Mouse (Mus musculus): ENCODE measurements around the gene Zdhhc9. TPM values are rescaled to one million over a fixed set of nuclear protein-coding genes. Genes with fewer than 3 reads are reported as not detected.
A peak's percentile ranks its signal among the peaks of the same experiment; 100 is the strongest.
"Not testable (repeated sequence)": the region's sequence is repeated elsewhere in the genome, so short reads cannot be mapped to it uniquely, and the experiment has no call there.

Gene Zdhhc9
- 8.2 and 8.3 TPM in 2 replicates for polyA plus RNA-seq (2015; fragmentation: Nextera tagmentation; extraction: Ambion mirVana)

GRCm38 (mm10) chrX:48208519-48209185, at the start of gene Zdhhc9:
Gene Zdhhc9 (minus strand): TSS chrX:48208878.
- 12% methylated on average over 33 of the region's 34 CpGs for WGBS
- H3K9ac ChIP-seq (ENCODE audit: low read depth, low read length): peak within 1 kb of the TSS; percentile 77

GRCm38 (mm10) chrX:48257011-48257410, 48.3 kb upstream of the Zdhhc9 start:
- peak overlapping the region; percentile 60 for H3K9ac ChIP-seq (ENCODE audit: low read depth, low read length)
- H3K4me1 ChIP-seq (ENCODE audit: control insufficient read depth, insufficient read depth, low read length): no peaks in the 10 kb centered on the region
- no peaks in the 10 kb centered on the region for H3K27me3 ChIP-seq (replicated peaks; ENCODE audit: control insufficient read depth, insufficient read depth, low read length)
- peak overlapping the region; percentile 59 for H3K4me3 ChIP-seq (ENCODE audit: low read length)
- H3K4me2 ChIP-seq (ENCODE audit: low read depth, low read length): peak overlapping the region; percentile 40
- no peaks in the 10 kb centered on the region for H3K36me3 ChIP-seq (ENCODE audit: control insufficient read depth, insufficient read depth, low read length)
- H3K9me3 ChIP-seq (ENCODE audit: control insufficient read depth, low read length): no peaks in the 10 kb centered on the region
- WGBS: 15% methylated on average over 16 of the region's 16 CpGs
- H3K27ac ChIP-seq (ENCODE audit: low read length): no peak overlapping the region
- ATAC-seq: no peak

More at GRCm38 (mm10) chrX:48208519-48209185, at the start of gene Zdhhc9:
- Histone ChIP-seq H3K27me3 (replicated peaks; ENCODE audit: control insufficient read depth, insufficient read depth, low read length) (no peaks in the 10 kb centered on the region), H3K4me1 (ENCODE audit: control insufficient read depth, insufficient read depth, low read length) (no peaks in the 10 kb centered on the region), H3K4me3 (ENCODE audit: low read length) (peak within 1 kb of the TSS; percentile 65), H3K9me3 (ENCODE audit: control insufficient read depth, low read length) (no peaks in the 10 kb centered on the region), H3K36me3 (ENCODE audit: control insufficient read depth, insufficient read depth, low read length) (no peaks in the 10 kb centered on the region), H3K4me2 (ENCODE audit: low read depth, low read length) (peak within 1 kb of the TSS; percentile 52), H3K27ac (ENCODE audit: low read length) (peak within 1 kb of the TSS; percentile 91)
- peak; percentile 97 for ATAC-seq

GRCm38 (mm10) chrX:48256468-48257007, 47.9 kb upstream of the Zdhhc9 start, which contains the start of gene Utp14a:
Gene Utp14a (plus strand): TSS chrX:48256862.
- no peaks in the 10 kb centered on the region for H3K9me3 ChIP-seq (ENCODE audit: control insufficient read depth, low read length)
- peak; percentile 100 for ATAC-seq
- H3K4me1 ChIP-seq (ENCODE audit: control insufficient read depth, insufficient read depth, low read length): no peaks in the 10 kb centered on the region
- H3K9ac ChIP-seq (ENCODE audit: low read depth, low read length): peak within 1 kb of the TSS; percentile 60
- WGBS: 6% methylated on average over 33 of the region's 33 CpGs
- H3K27me3 ChIP-seq (replicated peaks; ENCODE audit: control insufficient read depth, insufficient read depth, low read length): no peaks in the 10 kb centered on the region
- H3K27ac ChIP-seq (ENCODE audit: low read length): peak within 1 kb of the TSS; percentile 57
- H3K4me2 ChIP-seq (ENCODE audit: low read depth, low read length): peak within 1 kb of the TSS; percentile 58
- peak within 1 kb of the TSS; percentile 59 for H3K4me3 ChIP-seq (ENCODE audit: low read length)
- H3K36me3 ChIP-seq (ENCODE audit: control insufficient read depth, insufficient read depth, low read length): no peaks in the 10 kb centered on the region

- Histone ChIP-seq H3K4me3 (ENCODE audit: low read length) (peak overlapping the region; percentile 59), H3K27me3 (replicated peaks; ENCODE audit: control insufficient read depth, insufficient read depth, low read length) (no peaks in the 10 kb centered on the region), H3K4me1 (ENCODE audit: control insufficient read depth, insufficient read depth, low read length) (no peaks in the 10 kb centered on the region), H3K36me3 (ENCODE audit: control insufficient read depth, insufficient read depth, low read length) (no peaks in the 10 kb centered on the region), H3K27ac (ENCODE audit: low read length) (peak overlapping the region; percentile 57), H3K9me3 (ENCODE audit: control insufficient read depth, low read length) (no peaks in the 10 kb centered on the region), H3K4me2 (ENCODE audit: low read depth, low read length) (peak overlapping the region; percentile 58), H3K9ac (ENCODE audit: low read depth, low read length) (peak overlapping the region; percentile 58)
- ATAC-seq: peak; percentile 80
- 19% methylated on average over 18 of the region's 18 CpGs for WGBS
These were observed 47.3 kb upstream of the Zdhhc9 start for GRCm38 (mm10) chrX:48255830-48256428.

GRCm38 (mm10) chrX:48234417-48234816, 25.7 kb upstream of the Zdhhc9 start:
- H3K4me3 ChIP-seq (ENCODE audit: low read length): no peak overlapping the region
- no peak overlapping the region for H3K27ac ChIP-seq (ENCODE audit: low read length)
- H3K9ac ChIP-seq (ENCODE audit: low read depth, low read length): no peak overlapping the region
- H3K9me3 ChIP-seq (ENCODE audit: control insufficient read depth, low read length): no peaks in the 10 kb centered on the region
- 35% methylated on average over 7 of the region's 7 CpGs for WGBS
- H3K4me1 ChIP-seq (ENCODE audit: control insufficient read depth, insufficient read depth, low read length): no peaks in the 10 kb centered on the region
- H3K36me3 ChIP-seq (ENCODE audit: control insufficient read depth, insufficient read depth, low read length): no peaks in the 10 kb centered on the region
- ATAC-seq: peak; percentile 85
- H3K4me2 ChIP-seq (ENCODE audit: low read depth, low read length): 0 out of 2 replicates have a peak overlapping the region, but pooled peaks have one; percentile 9
- H3K27me3 ChIP-seq (replicated peaks; ENCODE audit: control insufficient read depth, insufficient read depth, low read length): no peaks in the 10 kb centered on the region

- Histone ChIP-seq H3K27ac (ENCODE audit: low read length) (no peak overlapping the region), H3K4me1 (ENCODE audit: control insufficient read depth, insufficient read depth, low read length) (no peaks in the 10 kb centered on the region), H3K36me3 (ENCODE audit: control insufficient read depth, insufficient read depth, low read length) (no peaks in the 10 kb centered on the region), H3K9me3 (ENCODE audit: control insufficient read depth, low read length) (no peaks in the 10 kb centered on the region), H3K9ac (ENCODE audit: low read depth, low read length) (no peak overlapping the region), H3K4me3 (ENCODE audit: low read length) (no peak overlapping the region), H3K27me3 (replicated peaks; ENCODE audit: control insufficient read depth, insufficient read depth, low read length) (0 out of 2 replicates have a peak, but pooled peaks cover under 1% of the 10 kb centered on the region), H3K4me2 (ENCODE audit: low read depth, low read length) (no peak overlapping the region)
- 80% methylated on average over 7 of the region's 7 CpGs for WGBS
- ATAC-seq: no peak
These were observed 17.5 kb upstream of the Zdhhc9 start for GRCm38 (mm10) chrX:48226225-48226624.

GRCm38 (mm10) chrX:48222706-48223105, 14.0 kb upstream of the Zdhhc9 start:
- no peaks in the 10 kb centered on the region for H3K4me1 ChIP-seq (ENCODE audit: control insufficient read depth, insufficient read depth, low read length)
- no peak overlapping the region for H3K27ac ChIP-seq (ENCODE audit: low read length)
- no peak overlapping the region for H3K9ac ChIP-seq (ENCODE audit: low read depth, low read length)
- H3K4me3 ChIP-seq (ENCODE audit: low read length): no peak overlapping the region
- 0 out of 2 replicates have a peak, but pooled peaks cover 2% of the 10 kb centered on the region for H3K27me3 ChIP-seq (replicated peaks; ENCODE audit: control insufficient read depth, insufficient read depth, low read length)
- H3K9me3 ChIP-seq (ENCODE audit: control insufficient read depth, low read length): no peaks in the 10 kb centered on the region
- ATAC-seq: no peak
- H3K4me2 ChIP-seq (ENCODE audit: low read depth, low read length): no peak overlapping the region
- H3K36me3 ChIP-seq (ENCODE audit: control insufficient read depth, insufficient read depth, low read length): no peaks in the 10 kb centered on the region
- WGBS: 82% methylated on average over 7 of the region's 7 CpGs

- no peak for ATAC-seq
- H3K9me3 ChIP-seq (ENCODE audit: control insufficient read depth, low read length): no peaks in the 10 kb centered on the region
- H3K9ac ChIP-seq (ENCODE audit: low read depth, low read length): no peak overlapping the region
- no peak overlapping the region for H3K4me2 ChIP-seq (ENCODE audit: low read depth, low read length)
- H3K27ac ChIP-seq (ENCODE audit: low read length): no peak overlapping the region
- H3K4me3 ChIP-seq (ENCODE audit: low read length): no peak overlapping the region
- H3K36me3 ChIP-seq (ENCODE audit: control insufficient read depth, insufficient read depth, low read length): no peaks in the 10 kb centered on the region
- H3K27me3 ChIP-seq (replicated peaks; ENCODE audit: control insufficient read depth, insufficient read depth, low read length): 0 out of 2 replicates have a peak, but pooled peaks cover 2% of the 10 kb centered on the region
- WGBS: 86% methylated on average over 5 of the region's 5 CpGs
- H3K4me1 ChIP-seq (ENCODE audit: control insufficient read depth, insufficient read depth, low read length): no peaks in the 10 kb centered on the region
These were observed 10.8 kb upstream of the Zdhhc9 start for GRCm38 (mm10) chrX:48219468-48219867.

GRCm38 (mm10) chrX:48209746-48210145, 1.1 kb upstream of the Zdhhc9 start:
- not testable (repeated sequence) for H3K9me3 ChIP-seq (ENCODE audit: control insufficient read depth, low read length); H3K27me3 ChIP-seq (replicated peaks; ENCODE audit: control insufficient read depth, insufficient read depth, low read length); H3K27ac ChIP-seq (ENCODE audit: low read length); H3K9ac ChIP-seq (ENCODE audit: low read depth, low read length); H3K4me1 ChIP-seq (ENCODE audit: control insufficient read depth, insufficient read depth, low read length); H3K4me3 ChIP-seq (ENCODE audit: low read length); H3K36me3 ChIP-seq (ENCODE audit: control insufficient read depth, insufficient read depth, low read length); ATAC-seq; H3K4me2 ChIP-seq (ENCODE audit: low read depth, low read length)
- WGBS: 94% methylated on average over 2 of the region's 4 CpGs

All from intestine, embryonic 16.5 days (tissue).